Mouse (Mus musculus) midbrain, embryonic 13.5 days (tissue): ENCODE data around the gene Cdkal1. TPM values are rescaled to one million over a fixed set of nuclear protein-coding genes. Genes with fewer than 3 reads are reported as not detected.

Source experiments
- ATAC-seq: fragments of 200-750 bp; cut with Nextera tagmentation; 2 replicates; pipeline ENCODE4 v1.8.0; 2017; ENCODE audit warnings: mild to moderate bottlenecking, moderate TSS enrichment, moderate library complexity
- H3K27ac ChIP-seq: fragments of 300-500 bp; sonication (generic); 2 replicates; pipeline ENCODE4 v1.5.1; 2015; ENCODE audit warnings: inconsistent platforms, mild to moderate bottlenecking, moderate library complexity
- H3K27me3 ChIP-seq: fragments of 300-500 bp; sonication (generic); 2 replicates; pipeline ENCODE4 v1.6.1; 2015; ENCODE audit warnings: mild to moderate bottlenecking, inconsistent platforms
- H3K36me3 ChIP-seq: fragments of 300-500 bp; sonication (generic); 2 replicates; pipeline ENCODE4 v1.6.1; 2015; ENCODE audit warnings: mild to moderate bottlenecking, inconsistent platforms
- H3K4me1 ChIP-seq: fragments of 300-500 bp; sonication (generic); replicated peaks from 2 replicates; pipeline ENCODE4 v1.6.1; 2015; ENCODE audit warnings: inconsistent platforms
- H3K4me2 ChIP-seq: fragments of 300-500 bp; sonication (generic); replicated peaks from 2 replicates; pipeline ENCODE4 v1.6.1; 2015; ENCODE audit warnings: moderate library complexity, mild to moderate bottlenecking, inconsistent platforms
- H3K4me3 ChIP-seq: fragments of 300-500 bp; sonication (generic); replicated peaks from 2 replicates; pipeline ENCODE4 v1.5.1; 2015; ENCODE audit warnings: mild to moderate bottlenecking, inconsistent platforms
- H3K9ac ChIP-seq: fragments of 300-500 bp; sonication (generic); replicated peaks from 2 replicates; pipeline ENCODE4 v1.6.1; 2015; ENCODE audit warnings: mild to moderate bottlenecking, inconsistent platforms
- H3K9me3 ChIP-seq: fragments of 300-500 bp; sonication (generic); 2 replicates; pipeline ENCODE4 v1.6.1; 2016; ENCODE audit warnings: mild to moderate bottlenecking, inconsistent platforms
- WGBS: fragments of 180-500 bp; shearing (Covaris S2); methylation state at CpG from one replicate; pipeline ENCODE4 v1.1.7; 2015; 5-methylcytosine and 5-hydroxymethylcytosine counted together
- polyA plus RNA-seq: library from polyadenylated mRNA; unstranded; fragments of >200 nt; fragmentation: Nextera tagmentation; extraction: Ambion mirVana; gene quantifications from 2 replicates; pipeline ENCODE4 v1.2.1, GENCODE M21; 2015

The Cdkal1 gene
- polyA plus RNA-seq, 1 experiment from 2014 or later, result 21.8 TPM

GRCm38 (mm10) chr13:29807930-29808329, 47.5 kb downstream of the Cdkal1 start:
- Histone ChIP-seq H3K4me3 (no peak overlapping the region), H3K27me3 (no peaks in the 10 kb centered on the region), H3K27ac (no peak overlapping the region), H3K4me1 (0 out of 2 replicates have a peak, but pooled peaks cover 12% of the 10 kb centered on the region), H3K9ac (no peak overlapping the region), H3K36me3 (no peaks in the 10 kb centered on the region), H3K4me2 (no peak overlapping the region), H3K9me3 (no peaks in the 10 kb centered on the region)
- ATAC-seq, result no peak
- 91% methylated on average over 3 of the region's 3 CpGs for WGBS

- H3K4me2 ChIP-seq, result no peak overlapping the region
- H3K4me1 ChIP-seq, result 0 out of 2 replicates have a peak, but pooled peaks cover 12% of the 10 kb centered on the region
- no peaks in the 10 kb centered on the region for H3K9me3 ChIP-seq
- H3K27me3 ChIP-seq, result no peaks in the 10 kb centered on the region
- H3K36me3 ChIP-seq, result no peaks in the 10 kb centered on the region
- H3K4me3 ChIP-seq, result no peak overlapping the region
- ATAC-seq, result no peak
- no peak overlapping the region for H3K27ac ChIP-seq
- 55% methylated on average over 4 of the region's 4 CpGs for WGBS
- H3K9ac ChIP-seq, result no peak overlapping the region
Observed at GRCm38 (mm10) chr13:29806871-29807270, 48.6 kb downstream of the Cdkal1 start.

GRCm38 (mm10) chr13:29805296-29805695, 50.2 kb downstream of the Cdkal1 start:
- WGBS, result 95% methylated on average over 1 of the region's 1 CpGs
- no peaks in the 10 kb centered on the region for H3K9me3 ChIP-seq
- no peak overlapping the region for H3K9ac ChIP-seq
- no peaks in the 10 kb centered on the region for H3K27me3 ChIP-seq
- no peak overlapping the region for H3K4me2 ChIP-seq
- no peak overlapping the region for H3K27ac ChIP-seq
- no peak for ATAC-seq
- 0 out of 2 replicates have a peak, but pooled peaks cover 5% of the 10 kb centered on the region for H3K4me1 ChIP-seq
- no peaks in the 10 kb centered on the region for H3K36me3 ChIP-seq
- H3K4me3 ChIP-seq, result no peak overlapping the region

GRCm38 (mm10) chr13:29804034-29804433, 51.4 kb downstream of the Cdkal1 start:
- WGBS, result 65% methylated on average over 6 of the region's 6 CpGs
- no peaks in the 10 kb centered on the region for H3K27me3 ChIP-seq
- H3K27ac ChIP-seq, result no peak overlapping the region
- no peak overlapping the region for H3K4me3 ChIP-seq
- no peak overlapping the region for H3K4me2 ChIP-seq
- H3K9me3 ChIP-seq, result no peaks in the 10 kb centered on the region
- peaks cover 4% of the 10 kb centered on the region; the same call in 1 of the 2 replicates for H3K4me1 ChIP-seq
- H3K9ac ChIP-seq, result no peak overlapping the region
- H3K36me3 ChIP-seq, result no peaks in the 10 kb centered on the region
- no peak for ATAC-seq

GRCm38 (mm10) chr13:29802699-29803098, 52.8 kb downstream of the Cdkal1 start:
- peaks cover 4% of the 10 kb centered on the region; the same call in 1 of the 2 replicates for H3K4me1 ChIP-seq
- H3K27me3 ChIP-seq, result no peaks in the 10 kb centered on the region
- no peak for ATAC-seq
- no peak overlapping the region for H3K9ac ChIP-seq
- no peaks in the 10 kb centered on the region for H3K36me3 ChIP-seq
- no peaks in the 10 kb centered on the region for H3K9me3 ChIP-seq
- no peak overlapping the region for H3K27ac ChIP-seq
- H3K4me2 ChIP-seq, result no peak overlapping the region
- H3K4me3 ChIP-seq, result no peak overlapping the region

- Histone ChIP-seq H3K9me3 (no peaks in the 10 kb centered on the region), H3K4me3 (no peak overlapping the region), H3K4me1 (no peaks in the 10 kb centered on the region; the same call in 1 of the 2 replicates), H3K9ac (no peak overlapping the region), H3K36me3 (no peaks in the 10 kb centered on the region), H3K27me3 (no peaks in the 10 kb centered on the region), H3K4me2 (no peak overlapping the region), H3K27ac (no peak overlapping the region)
- WGBS, result 89% methylated on average over 6 of the region's 6 CpGs
- no peak for ATAC-seq
Observed at GRCm38 (mm10) chr13:29800078-29800477, 55.4 kb downstream of the Cdkal1 start.

- H3K27ac ChIP-seq, result no peak overlapping the region
- H3K4me2 ChIP-seq, result no peak overlapping the region
- H3K4me3 ChIP-seq, result no peak overlapping the region
- H3K9ac ChIP-seq, result no peak overlapping the region
- no peaks in the 10 kb centered on the region for H3K27me3 ChIP-seq
- H3K9me3 ChIP-seq, result no peaks in the 10 kb centered on the region
- no peaks in the 10 kb centered on the region for H3K36me3 ChIP-seq
- no peak for ATAC-seq
- H3K4me1 ChIP-seq, result no peaks in the 10 kb centered on the region
- WGBS, result 71% methylated on average over 4 of the region's 4 CpGs
Observed at GRCm38 (mm10) chr13:29792112-29792511, 63.4 kb downstream of the Cdkal1 start.

- no peak overlapping the region for H3K9ac ChIP-seq
- 85% methylated on average over 6 of the region's 6 CpGs for WGBS
- no peak overlapping the region for H3K27ac ChIP-seq
- H3K36me3 ChIP-seq, result no peaks in the 10 kb centered on the region
- H3K27me3 ChIP-seq, result no peaks in the 10 kb centered on the region
- H3K4me2 ChIP-seq, result no peak overlapping the region
- ATAC-seq, result no peak
- no peaks in the 10 kb centered on the region for H3K9me3 ChIP-seq
- no peaks in the 10 kb centered on the region for H3K4me1 ChIP-seq
- H3K4me3 ChIP-seq, result no peak overlapping the region
Observed at GRCm38 (mm10) chr13:29791439-29791838, 64.0 kb downstream of the Cdkal1 start.

- Histone ChIP-seq H3K4me3 (no peak overlapping the region), H3K4me2 (no peak overlapping the region), H3K4me1 (no peaks in the 10 kb centered on the region), H3K27me3 (no peaks in the 10 kb centered on the region), H3K9ac (no peak overlapping the region), H3K9me3 (no peaks in the 10 kb centered on the region), H3K27ac (no peak overlapping the region), H3K36me3 (no peaks in the 10 kb centered on the region)
- no peak for ATAC-seq
- 96% methylated on average over 3 of the region's 3 CpGs for WGBS
Observed at GRCm38 (mm10) chr13:29786984-29787383, 68.5 kb downstream of the Cdkal1 start.

GRCm38 (mm10) chr13:29784894-29785293, 70.6 kb downstream of the Cdkal1 start:
- H3K4me3 ChIP-seq, result no peak overlapping the region
- H3K9ac ChIP-seq, result no peak overlapping the region
- no peak overlapping the region for H3K27ac ChIP-seq
- H3K4me1 ChIP-seq, result no peaks in the 10 kb centered on the region
- no peaks in the 10 kb centered on the region for H3K9me3 ChIP-seq
- H3K36me3 ChIP-seq, result no peaks in the 10 kb centered on the region
- H3K27me3 ChIP-seq, result no peaks in the 10 kb centered on the region
- 92% methylated on average over 4 of the region's 4 CpGs for WGBS
- ATAC-seq, result no peak
- H3K4me2 ChIP-seq, result no peak overlapping the region

GRCm38 (mm10) chr13:29781332-29781731, 74.1 kb downstream of the Cdkal1 start:
- 94% methylated on average over 4 of the region's 4 CpGs for WGBS
- no peak for ATAC-seq
- Histone ChIP-seq H3K36me3 (no peaks in the 10 kb centered on the region), H3K9ac (no peak overlapping the region), H3K4me3 (no peak overlapping the region), H3K4me1 (no peaks in the 10 kb centered on the region; the same call in 1 of the 2 replicates), H3K9me3 (no peaks in the 10 kb centered on the region), H3K27me3 (no peaks in the 10 kb centered on the region), H3K4me2 (no peak overlapping the region), H3K27ac (no peak overlapping the region)

- WGBS, result 67% methylated on average over 6 of the region's 6 CpGs
- H3K4me1 ChIP-seq, result no peaks in the 10 kb centered on the region; the same call in 1 of the 2 replicates
- H3K4me3 ChIP-seq, result no peak overlapping the region
- H3K4me2 ChIP-seq, result no peak overlapping the region
- ATAC-seq, result no peak
- no peak overlapping the region for H3K9ac ChIP-seq
- no peaks in the 10 kb centered on the region for H3K27me3 ChIP-seq
- H3K27ac ChIP-seq, result no peak overlapping the region
- H3K9me3 ChIP-seq, result no peaks in the 10 kb centered on the region
- H3K36me3 ChIP-seq, result no peaks in the 10 kb centered on the region
Observed at GRCm38 (mm10) chr13:29780713-29781112, 74.8 kb downstream of the Cdkal1 start.

- Histone ChIP-seq H3K27ac (no peak overlapping the region), H3K4me2 (no peak overlapping the region), H3K4me1 (no peaks in the 10 kb centered on the region; the same call in 1 of the 2 replicates), H3K9me3 (no peaks in the 10 kb centered on the region), H3K9ac (no peak overlapping the region), H3K36me3 (no peaks in the 10 kb centered on the region), H3K27me3 (no peaks in the 10 kb centered on the region), H3K4me3 (no peak overlapping the region)
- WGBS, result 92% methylated on average over 5 of the region's 5 CpGs
- no peak for ATAC-seq
Observed at GRCm38 (mm10) chr13:29779519-29779918, 76.0 kb downstream of the Cdkal1 start.
